Mouse (Mus musculus) 3T3-L1 (cell line): ENCODE results near the gene Nrcam.
A peak's percentile ranks its signal among the peaks of the same experiment; 100 is the strongest.

Experiments
- DNase-seq: peaks from one replicate; pipeline ENCODE4 v3.0.0-alpha.2; 2015; ENCODE audit warnings: low read depth, low spot score

Nrcam gene

DNA sequence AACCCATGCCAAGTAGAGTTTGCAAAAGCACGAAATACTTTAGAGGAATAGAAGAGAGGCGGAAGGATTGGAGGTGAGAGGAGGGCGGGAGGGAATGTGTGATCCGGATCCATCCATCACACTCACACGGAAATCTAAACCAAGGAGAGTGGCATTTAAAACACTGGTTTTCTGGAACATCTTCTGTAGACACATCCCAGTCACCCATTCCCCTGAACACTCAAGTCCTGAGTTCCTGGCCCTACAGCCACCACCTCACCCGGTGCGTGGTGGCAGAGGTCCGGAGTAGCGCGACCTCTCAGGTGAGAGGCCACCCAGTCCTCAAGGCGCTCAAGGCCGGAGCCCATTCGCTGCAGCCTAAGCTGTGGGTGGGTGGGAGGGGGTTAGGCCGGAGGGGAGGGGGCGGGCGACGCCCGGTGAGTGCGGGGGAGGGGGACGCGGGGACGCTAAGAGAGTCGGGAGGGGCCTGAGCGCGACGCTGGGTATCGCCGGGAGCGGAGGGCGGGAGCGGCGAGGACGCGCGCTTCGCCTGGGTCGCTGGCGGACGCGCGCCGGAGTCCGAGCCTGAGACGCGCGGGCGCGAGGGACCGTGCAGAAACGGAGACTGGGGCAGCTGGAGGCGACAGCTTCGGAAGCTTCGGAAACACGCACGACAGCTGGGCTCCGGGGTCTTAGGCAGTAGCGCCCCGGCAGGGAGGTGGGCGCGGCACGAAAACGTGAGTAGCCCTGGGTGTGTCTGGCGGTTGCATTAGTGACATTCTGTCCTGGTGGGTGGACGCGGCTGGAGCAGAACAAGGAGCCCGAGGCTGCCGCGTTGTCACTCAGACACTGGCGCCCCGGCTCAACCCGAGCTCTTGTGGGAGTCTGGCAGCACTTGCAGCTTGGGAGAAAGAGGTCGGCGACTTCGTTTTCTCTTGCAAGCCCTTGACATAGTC lies at the start of gene Nrcam:
TSS of gene Nrcam (plus strand) at position 505 of the 935 bp plus-strand sequence.
- DNase-seq = no peak

DNA sequence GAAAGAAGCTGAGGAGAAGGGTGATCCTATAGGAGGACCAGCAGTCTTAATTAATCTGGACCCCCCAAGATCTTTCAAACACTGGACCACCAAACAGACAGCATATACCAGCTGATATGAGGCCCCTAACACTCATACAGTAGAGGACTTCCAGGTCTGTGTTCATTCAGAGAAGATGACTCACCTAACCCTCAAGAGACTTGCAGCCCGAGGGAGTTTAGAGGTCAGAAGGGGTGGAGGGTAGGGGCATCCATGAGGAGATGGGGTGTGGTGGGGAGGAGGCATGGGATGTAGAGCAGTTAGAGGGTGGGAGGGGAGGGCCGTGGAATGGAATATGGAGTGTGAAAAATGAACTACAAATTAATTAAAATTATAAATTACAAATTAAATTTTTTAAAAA lies 48.5 kb upstream of the Nrcam start:
- DNase-seq = peak; percentile 62

DNA sequence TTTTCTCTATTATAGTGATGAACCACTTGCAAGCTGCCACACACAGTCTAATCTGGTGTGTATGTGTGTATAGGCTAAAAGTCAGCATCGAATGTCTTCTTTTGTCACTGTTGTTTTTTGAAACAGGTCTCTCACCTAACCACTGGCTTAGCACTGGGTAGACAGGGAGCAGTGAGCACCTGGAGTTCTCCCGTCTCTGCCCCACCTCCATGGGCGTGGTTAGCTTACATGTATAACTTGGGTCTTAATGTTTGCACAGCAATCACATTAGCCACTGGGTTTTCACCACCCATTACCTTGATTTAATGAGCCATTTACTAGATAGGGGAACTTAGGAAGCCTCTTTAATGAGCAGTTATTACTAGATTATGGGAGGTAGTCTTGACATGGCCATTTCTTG lies 47.2 kb upstream of the Nrcam start:
- DNase-seq = no peak

DNA sequence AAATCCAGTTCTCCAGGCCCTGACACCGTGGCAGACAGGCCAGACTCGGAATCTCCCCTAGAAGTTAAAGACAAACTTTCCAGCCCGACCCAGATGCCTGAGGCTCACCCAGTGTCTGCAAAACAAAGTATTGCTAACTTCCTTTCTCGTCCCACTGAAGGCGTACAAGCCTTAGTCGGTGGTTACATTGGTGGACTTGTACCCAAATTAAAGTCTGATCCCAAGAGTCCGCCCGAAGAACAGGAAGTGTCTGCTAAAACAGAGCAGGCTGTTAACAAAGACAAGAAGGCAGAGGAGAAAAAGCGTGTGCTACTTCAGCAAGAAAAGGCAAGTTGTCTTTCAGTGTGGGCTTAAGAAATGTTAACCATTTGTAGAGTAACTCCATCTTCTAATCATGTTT lies 45.3 kb upstream of the Nrcam start:
- DNase-seq = no peak

DNA sequence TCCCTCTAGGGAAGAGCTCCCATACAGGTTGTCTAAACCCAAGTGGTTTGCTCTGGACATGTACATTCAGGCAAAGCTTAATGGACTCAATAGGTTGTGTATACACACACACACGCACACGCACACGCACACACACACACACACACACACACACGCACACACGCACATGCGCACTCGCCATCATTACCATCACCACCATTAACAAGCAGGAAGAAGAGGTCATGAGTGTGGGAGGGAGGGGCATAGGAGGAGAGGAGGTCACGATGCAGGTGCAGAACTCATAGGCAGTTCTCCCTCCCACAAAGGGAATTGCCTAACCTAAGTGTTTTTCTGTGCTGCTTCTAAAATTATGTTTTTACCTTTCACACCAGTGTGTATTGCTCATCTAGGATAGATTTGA lies 41.7 kb upstream of the Nrcam start:
- no peak for DNase-seq

DNA sequence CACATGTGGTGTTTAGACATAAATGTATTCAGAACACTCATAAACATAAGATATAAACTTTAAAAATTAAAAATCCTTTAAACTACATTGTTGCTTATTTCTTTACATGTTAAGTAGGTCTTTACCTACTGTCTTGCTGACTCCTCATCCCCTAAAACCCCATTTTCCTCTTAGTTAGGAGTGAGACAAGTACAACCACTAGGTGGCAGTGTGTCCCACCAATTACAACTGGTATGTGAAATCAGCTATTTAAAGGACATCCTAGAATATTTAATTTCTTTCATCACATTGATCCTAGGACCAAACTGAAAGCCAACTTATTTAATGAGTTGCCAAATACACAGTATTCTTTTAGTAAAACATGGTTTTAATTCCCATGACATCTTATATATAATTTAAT lies 36.4 kb upstream of the Nrcam start:
- DNase-seq = peak; percentile 82

DNA sequence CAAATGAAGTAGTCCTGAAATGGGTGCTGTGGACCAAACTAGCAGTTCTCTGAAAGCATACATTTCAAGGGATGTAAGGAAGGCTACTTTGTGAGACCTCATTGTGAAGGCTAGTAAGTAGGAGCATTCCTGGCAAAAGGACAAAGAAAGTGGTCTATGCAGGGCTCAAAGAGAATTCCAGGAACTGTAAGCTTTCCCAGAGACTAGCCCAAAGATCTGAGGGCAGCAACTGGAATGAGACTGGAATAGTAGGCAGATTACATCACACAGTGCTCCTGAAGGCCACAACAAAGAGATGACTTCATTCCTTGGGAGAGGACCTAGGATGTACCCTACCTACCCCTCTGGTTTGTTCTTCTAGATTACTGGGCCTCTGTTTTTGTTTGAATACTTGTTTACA lies 27.9 kb upstream of the Nrcam start:
- DNase-seq = no peak

DNA sequence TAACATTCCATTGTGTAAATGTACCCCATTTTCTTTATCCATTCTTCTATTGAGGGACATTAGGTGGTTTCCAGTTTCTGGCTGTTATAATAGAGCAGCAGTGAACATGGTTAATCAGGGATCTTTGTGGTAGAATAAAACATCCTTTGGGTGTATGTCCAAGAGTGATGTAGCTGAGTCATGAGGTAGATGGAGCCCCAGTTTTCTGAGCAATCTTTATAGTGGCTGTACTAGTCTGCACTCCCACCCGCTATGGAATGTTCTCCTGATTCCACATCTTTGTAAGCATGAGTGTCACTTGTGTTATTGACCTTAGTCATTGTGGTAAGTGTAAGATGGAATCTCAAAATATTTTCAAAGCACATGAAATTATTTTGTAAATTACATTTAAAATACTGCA lies 24.7 kb upstream of the Nrcam start:
- DNase-seq = peak; percentile 4

DNA sequence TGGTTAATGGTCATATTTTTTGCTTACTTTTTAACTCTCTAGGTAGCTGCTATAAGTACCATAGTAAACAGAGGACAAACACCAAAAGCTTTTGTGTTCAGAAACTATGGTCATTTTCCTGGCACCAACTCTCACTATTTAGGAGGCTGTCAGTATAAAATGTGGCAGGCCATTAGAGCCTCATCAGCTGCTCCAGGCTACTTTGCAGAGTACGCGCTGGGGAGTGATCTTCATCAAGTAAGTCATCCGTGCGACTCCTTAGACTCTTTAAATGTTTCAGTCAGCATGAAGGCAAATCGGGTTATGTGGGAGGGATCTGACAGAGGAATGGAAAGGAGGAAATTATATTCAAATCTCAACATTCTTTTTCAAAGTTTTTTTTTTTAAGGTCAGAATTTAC lies 23.8 kb upstream of the Nrcam start:
- DNase-seq = no peak

DNA sequence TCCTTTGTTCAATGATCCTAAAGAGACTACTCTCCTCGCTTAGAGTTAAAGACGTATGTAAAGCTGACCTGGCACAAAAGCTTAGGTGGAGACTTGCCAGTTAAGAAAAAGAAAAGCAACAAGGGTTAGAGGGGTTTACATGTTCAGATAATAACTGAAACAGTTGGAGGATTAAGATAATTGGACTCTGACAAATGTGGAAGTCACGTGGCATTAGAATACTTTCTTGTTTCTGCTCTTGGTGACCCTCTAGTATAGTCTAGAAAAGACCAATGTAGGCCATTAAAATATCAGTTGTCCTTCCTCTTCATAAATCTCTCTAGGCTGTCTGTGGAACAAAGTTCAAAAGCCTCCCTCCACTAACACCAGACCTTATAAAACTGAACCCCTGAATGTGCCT lies 20.5 kb upstream of the Nrcam start:
- no peak for DNase-seq

DNA sequence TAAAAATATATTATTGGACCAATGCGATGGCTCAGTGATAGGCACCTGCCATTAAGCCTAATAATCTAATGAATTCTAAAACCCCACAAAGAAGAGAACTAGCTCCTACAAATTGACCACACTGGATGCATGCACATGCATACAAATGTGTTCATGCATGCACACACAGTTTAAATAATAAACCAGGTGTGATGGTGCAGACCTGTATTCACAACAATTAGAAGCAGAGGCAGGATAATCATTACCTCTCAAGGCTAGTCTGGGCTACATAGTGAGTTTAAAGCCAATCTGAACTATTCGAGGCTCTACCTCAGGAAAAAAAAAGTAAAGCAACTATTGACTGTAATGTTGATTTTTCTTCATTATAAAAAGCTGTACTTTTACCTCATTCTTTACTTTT lies 13.5 kb upstream of the Nrcam start:
- DNase-seq = no peak

DNA sequence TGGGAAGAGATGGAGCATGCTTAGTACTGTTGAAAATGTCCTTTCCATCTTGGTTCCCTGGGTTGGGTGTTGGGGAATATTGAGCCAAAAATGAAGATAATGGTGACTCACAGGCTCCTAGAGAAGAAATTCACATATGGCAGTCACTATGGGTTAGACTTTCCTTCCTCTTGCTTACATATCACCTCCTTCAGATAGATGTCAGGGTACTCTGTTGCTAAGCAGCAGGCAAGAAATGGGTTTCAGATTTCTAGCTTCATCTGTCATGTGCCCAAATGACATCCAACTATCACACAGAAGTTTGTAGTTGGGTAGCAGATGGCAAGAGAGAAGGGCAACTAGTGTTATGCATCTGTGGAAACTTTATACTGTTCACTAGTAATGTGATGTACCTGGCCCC lies 3.6 kb upstream of the Nrcam start:
- DNase-seq = peak; percentile 2

DNA sequence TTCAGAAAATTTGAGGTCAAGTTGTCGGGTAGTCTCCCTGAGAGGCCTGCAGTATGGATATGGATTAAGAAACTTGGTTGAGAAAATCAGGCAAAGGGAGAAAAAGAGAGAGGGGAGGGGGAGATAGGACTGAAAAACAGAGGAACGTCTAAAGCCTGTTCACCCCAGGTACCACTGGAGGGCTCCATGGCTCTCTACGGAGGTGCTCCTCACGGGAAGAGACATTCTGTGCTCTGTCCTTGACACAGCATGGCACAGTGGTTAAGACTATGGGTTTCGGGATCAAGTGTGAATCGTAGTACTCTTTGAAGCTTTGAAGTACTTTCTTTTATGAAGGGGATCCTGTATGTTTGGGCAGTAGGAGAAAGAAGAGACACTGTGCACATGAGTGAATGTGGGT lies 1.2 kb upstream of the Nrcam start:
- no peak for DNase-seq

DNA sequence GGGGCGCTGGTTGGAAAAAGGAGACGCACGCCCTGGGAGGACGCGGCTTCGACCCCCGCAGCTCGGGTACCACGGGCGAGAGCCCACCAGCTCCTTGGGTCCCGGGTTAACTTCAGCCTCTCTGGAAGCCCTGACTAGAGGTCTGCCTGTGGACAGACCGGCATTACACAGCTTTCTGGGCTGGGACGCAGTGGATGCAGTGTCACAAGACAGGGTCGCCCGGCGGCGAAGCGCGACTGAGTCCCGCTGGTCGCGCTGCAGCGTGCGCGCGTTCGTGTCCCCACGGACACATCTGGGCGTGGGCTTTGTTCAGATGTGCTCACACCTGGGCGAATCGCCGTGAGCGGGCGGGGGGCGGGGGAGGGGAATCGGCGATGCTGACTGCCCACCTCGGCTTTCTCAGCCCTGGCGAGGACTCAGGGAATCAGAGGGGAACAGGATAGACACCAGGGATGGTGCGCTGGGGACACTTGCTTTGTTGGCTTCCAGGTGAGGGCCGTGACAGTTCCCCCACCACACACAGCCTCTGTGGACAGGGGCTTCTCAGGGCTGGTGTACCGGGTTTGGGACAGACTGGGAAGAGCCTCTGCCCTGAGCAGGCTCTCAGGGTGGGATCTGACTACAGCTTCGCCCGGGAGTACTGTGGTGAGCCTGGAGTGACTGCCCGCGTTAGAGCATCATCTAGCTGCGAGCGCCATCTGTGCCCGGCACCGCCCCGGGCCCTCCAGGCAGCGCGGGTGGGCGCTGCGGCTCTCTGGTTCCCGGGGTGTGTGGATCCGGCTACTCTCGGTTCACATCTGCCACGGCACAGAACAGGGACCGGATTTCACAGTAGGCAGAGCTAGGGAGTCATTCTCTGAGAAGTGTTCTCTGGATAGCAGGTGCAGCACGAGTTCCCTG lies 881 bp downstream of the Nrcam start:
- no peak for DNase-seq

DNA sequence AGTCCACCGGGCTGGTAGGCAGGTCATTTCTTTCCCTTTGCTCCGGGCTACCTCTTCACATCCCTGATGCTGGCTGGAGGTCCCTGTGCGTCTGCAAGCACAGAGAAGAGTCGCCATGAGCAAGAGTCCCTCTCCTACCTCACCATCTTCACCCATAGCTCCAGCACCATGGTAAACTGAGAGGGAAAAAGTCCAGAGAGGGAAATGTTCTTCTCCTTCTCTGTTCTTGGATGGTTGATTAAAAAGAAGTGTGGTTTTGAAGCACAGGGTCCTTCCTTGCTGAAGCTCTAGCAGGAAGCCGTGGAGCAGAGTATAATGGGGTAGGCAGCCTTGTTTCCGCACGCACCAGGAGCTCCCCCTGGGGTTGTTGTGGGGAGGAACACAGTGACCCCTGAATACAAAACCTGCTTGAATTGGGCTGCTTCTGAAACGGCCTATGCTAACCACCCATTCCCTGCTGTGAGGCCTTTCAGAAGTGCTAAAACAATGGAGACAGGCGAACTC lies 1.6 kb downstream of the Nrcam start:
- no peak for DNase-seq

DNA sequence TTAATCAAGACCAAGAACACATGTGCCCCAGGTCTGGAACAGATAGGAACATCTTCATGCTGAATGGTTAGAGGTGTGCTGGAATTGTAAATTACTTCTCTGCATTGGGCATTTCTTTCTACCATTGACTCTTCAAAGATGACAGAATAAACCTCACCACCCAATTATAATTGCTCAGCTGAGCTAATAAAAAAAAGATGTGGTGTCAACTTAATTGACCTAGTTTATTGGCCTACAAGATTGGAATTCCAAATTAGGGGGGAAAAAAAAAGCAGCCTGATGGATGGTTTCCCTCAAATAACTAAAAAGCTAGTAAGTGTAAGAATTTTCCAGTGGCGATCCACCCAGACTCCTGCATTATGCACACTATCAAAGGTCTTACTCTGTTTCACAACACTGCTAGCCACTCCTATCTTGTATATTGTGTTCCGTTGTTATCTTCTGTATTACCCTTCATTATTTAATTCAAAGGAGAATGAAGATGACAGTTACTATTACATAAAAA lies 8.5 kb downstream of the Nrcam start:
- DNase-seq = no peak

DNA sequence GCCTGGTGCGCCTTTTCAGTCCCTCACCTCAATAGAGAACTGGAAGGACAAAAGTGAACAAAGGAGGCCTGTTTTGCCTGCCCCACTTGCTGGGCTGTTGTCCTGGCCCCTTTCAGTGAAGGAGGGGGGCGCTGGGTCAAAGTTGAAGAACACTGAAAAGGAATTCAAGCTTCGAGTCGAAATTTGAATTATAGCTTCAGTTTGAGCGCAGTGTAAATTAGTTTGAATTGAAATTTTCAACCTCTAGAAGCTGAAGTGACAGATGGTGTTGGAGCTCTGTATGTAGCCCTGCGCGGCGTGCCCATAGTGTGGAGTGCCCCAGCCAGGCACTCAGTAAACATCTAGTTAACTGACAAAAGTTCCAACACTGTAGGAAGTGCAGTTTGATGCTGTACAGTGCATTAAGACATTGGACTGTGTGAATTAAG lies 9.5 kb downstream of the Nrcam start:
- no peak for DNase-seq

DNA sequence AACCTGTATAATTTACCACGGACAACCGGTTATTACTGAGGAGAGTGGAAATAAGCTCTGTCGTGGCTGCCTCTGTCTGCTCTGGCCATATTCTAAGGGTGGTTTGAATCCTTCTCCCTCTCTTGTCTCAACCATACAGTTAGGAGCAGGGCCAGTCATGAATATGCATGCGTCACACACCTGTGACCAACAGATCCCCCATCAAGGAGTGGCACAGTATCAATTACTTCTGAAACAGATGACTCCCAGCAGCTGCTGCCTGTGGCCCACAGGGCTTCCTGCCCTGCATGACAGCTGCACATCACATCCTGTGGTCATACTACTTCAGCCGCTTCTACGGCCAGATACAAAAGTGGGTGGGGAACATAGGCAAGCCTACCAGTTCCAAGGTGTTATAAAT lies 15.4 kb downstream of the Nrcam start:
- no peak for DNase-seq

DNA sequence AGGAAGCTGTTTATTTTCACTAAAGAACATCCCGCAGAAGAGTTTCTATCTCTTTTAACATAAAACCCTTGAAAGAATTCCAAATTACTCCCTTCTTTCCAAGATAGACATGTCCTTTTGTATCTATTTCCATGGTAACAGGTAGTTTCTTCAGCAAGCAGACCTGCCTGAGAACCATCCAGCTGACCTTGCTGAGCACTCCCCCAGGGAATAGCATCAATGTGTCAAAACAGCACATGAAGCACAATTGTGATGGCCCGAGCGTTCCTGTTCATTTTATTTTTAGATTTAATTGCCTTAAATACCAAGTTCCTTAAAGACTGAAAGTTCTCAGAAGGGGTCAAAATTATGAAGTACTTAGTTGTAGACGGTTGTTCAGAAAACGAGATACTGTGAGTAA lies 16.6 kb downstream of the Nrcam start:
- no peak for DNase-seq

DNA sequence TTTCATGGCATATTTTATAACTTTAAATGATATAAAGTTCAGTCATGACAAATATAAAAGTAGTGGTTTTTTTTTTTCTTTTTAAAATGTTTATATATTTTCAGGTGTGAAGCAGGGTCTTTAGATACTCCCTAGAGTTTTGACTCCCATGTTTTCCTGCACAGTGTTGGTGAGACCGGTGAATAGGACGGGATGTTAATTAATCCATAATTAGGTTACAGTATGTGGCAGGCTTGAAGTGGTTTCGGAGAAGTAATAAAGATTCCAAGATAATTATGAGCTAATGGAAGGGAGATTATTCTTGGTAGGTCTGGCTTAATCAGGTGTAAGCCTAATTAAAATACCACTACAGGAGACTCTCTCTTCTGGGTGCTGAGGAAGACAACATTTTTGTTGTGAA lies 17.5 kb downstream of the Nrcam start:
- DNase-seq = no peak

DNA sequence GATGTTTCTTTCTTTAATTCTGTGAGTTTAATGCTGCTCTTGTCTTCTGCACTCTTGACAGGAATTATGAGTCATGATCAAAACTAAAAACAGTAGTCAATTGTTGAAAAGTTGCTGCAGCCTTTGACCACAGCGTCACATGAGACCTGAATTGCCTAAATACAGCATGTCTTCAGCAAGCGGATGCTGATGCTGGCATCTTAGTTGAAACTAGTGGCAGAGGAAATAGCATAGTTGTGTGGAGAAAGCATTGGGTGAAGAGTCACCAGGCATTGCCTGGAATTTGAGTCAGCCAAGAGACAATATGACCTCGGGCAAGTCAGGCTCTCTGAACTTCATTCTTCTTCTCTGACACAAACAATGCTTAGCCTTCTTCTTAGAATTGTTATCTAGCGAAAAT lies 26.4 kb downstream of the Nrcam start:
- peak; percentile 53 for DNase-seq

DNA sequence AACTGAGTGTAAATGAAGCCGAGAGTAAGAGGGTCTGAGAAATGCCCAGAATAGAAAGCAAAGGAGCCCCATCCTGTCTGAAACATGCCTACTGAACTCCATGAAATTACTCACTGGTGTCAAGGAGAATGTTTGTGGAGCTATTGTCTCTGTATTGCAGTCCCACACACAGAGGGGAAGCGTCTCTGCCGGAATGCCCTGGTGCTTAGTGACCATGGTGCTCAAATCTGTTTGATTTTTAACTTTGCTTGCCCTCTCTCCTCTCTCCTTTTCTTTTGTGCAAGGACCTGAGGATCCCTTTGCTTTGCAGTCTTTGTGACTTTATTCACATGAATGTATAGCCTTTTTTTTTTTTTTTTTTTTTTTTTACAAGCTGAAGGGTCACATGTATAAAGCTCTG lies 28.8 kb downstream of the Nrcam start:
- DNase-seq = no peak
